Mouse (Mus musculus) MEL (cell line): ENCODE data around the gene Dagla.

Source experiments
- BHLHE40 ChIP-seq: IDR thresholded peaks from 2 replicates; pipeline ENCODE4 v1.6.1; 2012; ENCODE audit warnings: low read depth, mild to moderate bottlenecking, inconsistent platforms, low read length, improper control_type of control experiment, borderline replicate concordance
- CHD1 ChIP-seq: IDR thresholded peaks from 2 replicates; pipeline ENCODE4 v1.6.1; 2012; ENCODE audit warnings: low read depth, mild to moderate bottlenecking, inconsistent platforms, low read length, improper control_type of control experiment
- CTCF ChIP-seq, 3 experiments: IDR thresholded peaks in 2 of 3; conservative IDR thresholded peaks in 1 of 3; 2 replicates each; pipeline ENCODE4 v1.5.1; 2011 to 2012; ENCODE audit warnings: low read length in 3 of 3, low read depth in 2 of 3, mild to moderate bottlenecking in 2 of 3, improper control_type of control experiment in 1 of 3, inconsistent platforms in 1 of 3, mixed read lengths in 1 of 3, moderate library complexity in 1 of 3; ENCODE audit not compliant: control insufficient read depth in 1 of 3, insufficient read depth in 1 of 3, poor library complexity in 1 of 3, severe bottlenecking in 1 of 3
- EP300 ChIP-seq, 2 experiments: IDR thresholded peaks; 2 replicates each; pipeline ENCODE4 v1.6.1; 2011; ENCODE audit warnings: improper control_type of control experiment in 2 of 2, low read length in 2 of 2, low read depth in 1 of 2, mild to moderate bottlenecking in 1 of 2
- GATA1 ChIP-seq: IDR thresholded peaks from 2 replicates; pipeline ENCODE4 v1.6.1; 2011; ENCODE audit warnings: low read depth, low read length, improper control_type of control experiment
- TCF12 ChIP-seq: IDR thresholded peaks from 2 replicates; pipeline ENCODE4 v1.6.1; 2014; ENCODE audit warnings: low read depth, mild to moderate bottlenecking, inconsistent platforms, low read length, improper control_type of control experiment, moderate library complexity
- ZNF384 ChIP-seq: IDR thresholded peaks from 2 replicates; pipeline ENCODE4 v1.6.1; 2012; ENCODE audit warnings: low read depth, mild to moderate bottlenecking, inconsistent platforms, low read length, improper control_type of control experiment

DNA sequence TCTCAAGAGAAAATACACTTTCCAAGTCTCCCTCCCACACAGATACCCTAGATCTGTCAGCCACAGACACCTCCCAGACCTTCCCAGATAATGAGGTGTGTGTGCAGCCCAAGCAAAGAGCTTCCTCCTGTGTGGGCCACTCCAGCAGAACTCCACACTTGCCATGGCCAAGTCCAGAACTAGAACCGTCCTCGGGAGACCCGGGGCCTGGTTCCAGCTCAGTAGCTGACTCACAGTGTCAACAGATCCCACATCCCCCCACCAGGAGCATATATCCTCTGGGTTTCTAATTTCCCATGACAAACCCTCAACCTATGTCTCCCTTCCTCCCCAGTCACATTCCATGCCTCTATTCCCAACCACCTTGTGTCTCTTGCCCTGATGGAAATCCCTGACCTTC, 1.8 kb downstream of the Dagla start:
- TF ChIP-seq CHD1 (no peak), EP300 (IDR thresholded peaks at IDR 0.05; ENCODE audit: low read depth in 1 of 2, low read length in 2 of 2) (no peak), CTCF (IDR thresholded peaks at IDR 0.05 in 2 of 3, conservative IDR thresholded peaks at IDR 0.05 in 1 of 3; ENCODE audit: control insufficient read depth in 1 of 3, insufficient read depth in 1 of 3, low read depth in 2 of 3, low read length in 3 of 3, poor library complexity in 1 of 3, severe bottlenecking in 1 of 3) (no peak), TCF12 (no peak), BHLHE40 (no peak), GATA1 (no peak), ZNF384 (no peak)
